Mouse (Mus musculus): ENCODE results near the gene Xrcc5. TPM values are rescaled to one million over a fixed set of nuclear protein-coding genes. Genes with fewer than 3 reads are reported as not detected.

Gene Xrcc5
- polyA plus RNA-seq, 1 experiment from 2014 or later: 39.2 TPM

- Histone ChIP-seq H3K27me3 (replicated peaks) (no peaks in the 10 kb centered on the region), H3K4me3 (replicated peaks) (no peak overlapping the region), H3K27ac (no peak overlapping the region), H3K4me1 (replicated peaks) (no peaks in the 10 kb centered on the region), H3K4me2 (replicated peaks) (no peak overlapping the region), H3K36me3 (0 out of 2 replicates have a peak, but pooled peaks cover 3% of the 10 kb centered on the region), H3K9me3 (no peaks in the 10 kb centered on the region), H3K9ac (no peak overlapping the region)
- 89% methylated on average over 5 of the region's 5 CpGs for WGBS
- no peak for ATAC-seq
Observed at GRCm38 (mm10) chr1:72320759-72321158, 13.5 kb downstream of the Xrcc5 start.

- Histone ChIP-seq H3K4me3 (replicated peaks) (no peak overlapping the region), H3K4me1 (replicated peaks) (no peaks in the 10 kb centered on the region), H3K27ac (no peak overlapping the region), H3K4me2 (replicated peaks) (no peak overlapping the region), H3K9me3 (no peaks in the 10 kb centered on the region), H3K27me3 (replicated peaks) (no peaks in the 10 kb centered on the region), H3K9ac (no peak overlapping the region), H3K36me3 (0 out of 2 replicates have a peak, but pooled peaks cover 3% of the 10 kb centered on the region)
- ATAC-seq: no peak
- 88% methylated on average over 4 of the region's 4 CpGs for WGBS
Observed at GRCm38 (mm10) chr1:72323248-72323647, 16.0 kb downstream of the Xrcc5 start.

DNA sequence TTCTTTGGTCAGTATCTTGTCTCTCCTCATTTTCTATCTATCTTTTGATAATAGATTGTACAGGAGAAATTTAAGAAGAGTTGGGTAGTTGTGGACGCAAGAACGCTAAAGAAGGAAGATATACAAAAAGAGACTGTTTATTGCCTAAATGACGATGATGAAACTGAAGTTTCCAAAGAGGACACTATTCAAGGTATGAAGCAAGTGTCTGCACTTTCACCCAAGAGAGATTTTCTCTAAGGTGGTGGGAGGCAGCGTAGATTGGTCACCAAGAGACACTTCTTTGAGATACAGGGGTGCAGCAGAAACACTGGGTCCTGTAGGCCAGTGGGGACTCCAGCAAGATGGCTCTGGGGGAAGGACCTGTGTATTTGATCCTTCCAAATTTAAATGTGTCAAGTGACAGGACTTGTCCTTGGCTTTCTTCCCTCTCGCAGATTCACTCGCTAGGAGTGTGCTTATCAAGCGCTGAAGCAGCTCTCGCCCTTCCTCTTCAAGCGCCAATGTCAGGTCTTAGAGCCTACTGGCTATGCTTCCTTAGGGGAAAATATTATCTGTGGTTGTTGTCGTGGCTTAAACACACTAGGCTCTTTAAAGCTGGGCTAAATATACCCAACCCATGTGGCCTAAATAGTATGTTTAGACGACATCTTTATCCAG is 19.1 kb downstream of the Xrcc5 start:
- H3K27me3 ChIP-seq (replicated peaks): no peaks in the 10 kb centered on the region
- no peak overlapping the region for H3K4me3 ChIP-seq (replicated peaks)
- no peaks in the 10 kb centered on the region for H3K4me1 ChIP-seq (replicated peaks)
- ATAC-seq: no peak
- 93% methylated on average over 11 of the region's 11 CpGs for WGBS
- H3K27ac ChIP-seq: no peak overlapping the region
- H3K36me3 ChIP-seq: no peaks in the 10 kb centered on the region
- no peak overlapping the region for H3K9ac ChIP-seq
- H3K9me3 ChIP-seq: no peaks in the 10 kb centered on the region
- no peak overlapping the region for H3K4me2 ChIP-seq (replicated peaks)

DNA sequence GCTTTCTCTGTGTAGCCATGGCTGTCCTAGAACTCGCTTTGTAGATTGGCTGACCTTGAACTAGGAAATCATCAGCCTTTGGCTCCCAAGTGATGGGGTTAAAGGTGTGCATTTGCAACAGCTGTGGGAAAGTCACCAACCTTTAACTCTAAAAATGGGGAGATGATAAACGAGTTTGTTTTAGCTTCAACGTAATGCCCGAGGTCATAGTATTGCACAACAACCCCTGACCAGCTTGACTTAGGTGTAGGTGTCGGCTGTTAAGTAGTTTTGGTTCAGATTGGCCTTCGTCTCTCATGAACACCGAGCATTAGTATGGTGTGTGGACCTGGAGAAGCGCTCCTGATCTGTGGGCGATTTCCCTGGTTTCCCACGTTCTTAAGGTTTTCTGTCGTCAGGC is 27.6 kb downstream of the Xrcc5 start:
- H3K4me1 ChIP-seq (replicated peaks): no peaks in the 10 kb centered on the region
- 0 out of 2 replicates have a peak, but pooled peaks cover 7% of the 10 kb centered on the region for H3K36me3 ChIP-seq
- no peak overlapping the region for H3K27ac ChIP-seq
- no peak overlapping the region for H3K9ac ChIP-seq
- no peaks in the 10 kb centered on the region for H3K9me3 ChIP-seq
- 89% methylated on average over 11 of the region's 11 CpGs for WGBS
- no peak for ATAC-seq
- H3K4me3 ChIP-seq (replicated peaks): no peak overlapping the region
- H3K4me2 ChIP-seq (replicated peaks): no peak overlapping the region
- H3K27me3 ChIP-seq (replicated peaks): no peaks in the 10 kb centered on the region

GRCm38 (mm10) chr1:72336780-72337179 is 29.6 kb downstream of the Xrcc5 start:
- ATAC-seq: no peak
- Histone ChIP-seq H3K9ac (no peak overlapping the region), H3K36me3 (0 out of 2 replicates have a peak, but pooled peaks cover 4% of the 10 kb centered on the region)

DNA sequence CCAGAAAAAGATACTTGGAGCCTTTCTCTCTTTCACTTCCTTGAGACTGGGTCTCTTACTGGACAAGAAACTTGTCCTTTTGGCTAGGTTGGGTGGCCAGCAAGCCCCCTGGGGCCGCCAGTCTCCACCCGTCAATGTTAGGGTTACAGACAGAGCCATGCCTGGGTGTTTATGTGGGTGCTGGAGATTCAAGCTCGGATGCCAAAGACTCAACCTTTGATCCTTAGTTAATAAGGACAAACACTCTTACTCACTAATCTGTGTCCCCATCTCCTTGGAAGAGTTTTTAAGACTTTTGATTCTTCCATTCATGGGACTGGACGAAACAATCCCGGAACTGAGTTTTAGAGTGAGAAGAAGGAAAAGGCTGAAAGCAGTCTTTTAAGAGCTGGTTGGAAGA is 31.1 kb downstream of the Xrcc5 start:
- WGBS: 86% methylated on average over 5 of the region's 5 CpGs
- no peaks in the 10 kb centered on the region for H3K27me3 ChIP-seq (replicated peaks)
- H3K4me1 ChIP-seq (replicated peaks): no peaks in the 10 kb centered on the region
- ATAC-seq: no peak
- no peak overlapping the region for H3K4me2 ChIP-seq (replicated peaks)
- no peak overlapping the region for H3K27ac ChIP-seq
- H3K4me3 ChIP-seq (replicated peaks): no peak overlapping the region
- peaks cover 6% of the 10 kb centered on the region; the same call in 1 of the 2 replicates for H3K36me3 ChIP-seq
- no peak overlapping the region for H3K9ac ChIP-seq
- H3K9me3 ChIP-seq: no peaks in the 10 kb centered on the region

More at GRCm38 (mm10) chr1:72336780-72337179, 29.6 kb downstream of the Xrcc5 start:
- Histone ChIP-seq H3K27ac (no peak overlapping the region), H3K9me3 (no peaks in the 10 kb centered on the region), H3K4me1 (replicated peaks) (no peaks in the 10 kb centered on the region), H3K4me2 (replicated peaks) (no peak overlapping the region), H3K4me3 (replicated peaks) (no peak overlapping the region), H3K27me3 (replicated peaks) (no peaks in the 10 kb centered on the region)
- WGBS: 92% methylated on average over 8 of the region's 8 CpGs

- Histone ChIP-seq H3K9ac (no peak overlapping the region), H3K4me2 (replicated peaks) (no peak overlapping the region), H3K4me3 (replicated peaks) (no peak overlapping the region), H3K27ac (no peak overlapping the region), H3K4me1 (replicated peaks) (no peaks in the 10 kb centered on the region), H3K9me3 (no peaks in the 10 kb centered on the region), H3K27me3 (replicated peaks) (no peaks in the 10 kb centered on the region), H3K36me3 (peaks cover 9% of the 10 kb centered on the region; the same call in 1 of the 2 replicates)
- 84% methylated on average over 6 of the region's 6 CpGs for WGBS
- no peak for ATAC-seq
Observed at GRCm38 (mm10) chr1:72347873-72348272, 40.7 kb downstream of the Xrcc5 start.

- H3K36me3 ChIP-seq: no peaks in the 10 kb centered on the region
- H3K4me1 ChIP-seq (replicated peaks): no peaks in the 10 kb centered on the region
- no peak overlapping the region for H3K9ac ChIP-seq
- no peaks in the 10 kb centered on the region for H3K9me3 ChIP-seq
- 91% methylated on average over 2 of the region's 2 CpGs for WGBS
- no peak overlapping the region for H3K27ac ChIP-seq
- H3K4me3 ChIP-seq (replicated peaks): no peak overlapping the region
- no peak for ATAC-seq
- no peak overlapping the region for H3K4me2 ChIP-seq (replicated peaks)
- no peaks in the 10 kb centered on the region for H3K27me3 ChIP-seq (replicated peaks)
Observed at GRCm38 (mm10) chr1:72354856-72355255, 47.6 kb downstream of the Xrcc5 start.

GRCm38 (mm10) chr1:72358216-72358615 is 51.0 kb downstream of the Xrcc5 start:
- H3K4me2 ChIP-seq (replicated peaks): no peak overlapping the region
- no peak overlapping the region for H3K4me3 ChIP-seq (replicated peaks)
- H3K27me3 ChIP-seq (replicated peaks): no peaks in the 10 kb centered on the region
- H3K9ac ChIP-seq: no peak overlapping the region
- no peaks in the 10 kb centered on the region for H3K36me3 ChIP-seq
- H3K27ac ChIP-seq: no peak overlapping the region
- WGBS: 90% methylated on average over 2 of the region's 2 CpGs
- H3K9me3 ChIP-seq: no peaks in the 10 kb centered on the region
- no peaks in the 10 kb centered on the region for H3K4me1 ChIP-seq (replicated peaks)
- ATAC-seq: no peak

- H3K9ac ChIP-seq: no peak overlapping the region
- no peak overlapping the region for H3K4me3 ChIP-seq (replicated peaks)
- H3K9me3 ChIP-seq: no peaks in the 10 kb centered on the region
- H3K4me2 ChIP-seq (replicated peaks): no peak overlapping the region
- no peak for ATAC-seq
- no peaks in the 10 kb centered on the region for H3K27me3 ChIP-seq (replicated peaks)
- 89% methylated on average over 2 of the region's 2 CpGs for WGBS
- no peaks in the 10 kb centered on the region for H3K4me1 ChIP-seq (replicated peaks)
- no peaks in the 10 kb centered on the region for H3K36me3 ChIP-seq
- no peak overlapping the region for H3K27ac ChIP-seq
Observed at GRCm38 (mm10) chr1:72359462-72359861, 52.2 kb downstream of the Xrcc5 start.

DNA sequence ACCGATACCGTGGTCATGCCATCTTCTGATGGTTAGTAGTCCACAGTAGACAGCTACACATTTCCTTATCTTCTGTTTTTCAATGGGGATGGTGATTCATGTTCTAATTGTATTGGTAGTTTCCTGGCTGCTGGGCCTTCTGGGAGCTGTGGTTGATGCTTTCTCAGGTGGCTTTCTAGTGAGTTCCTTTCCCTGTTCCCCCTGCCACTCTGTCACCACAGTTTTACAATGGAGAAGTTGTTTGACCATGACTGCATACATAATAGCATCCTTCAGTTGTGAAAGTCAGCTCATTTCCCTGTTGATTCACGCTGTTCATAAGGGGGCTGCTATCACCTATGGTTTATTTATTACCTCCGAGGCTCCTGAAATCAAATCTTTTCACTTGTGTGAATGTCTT is 53.6 kb downstream of the Xrcc5 start:
- Histone ChIP-seq H3K4me1 (replicated peaks) (no peaks in the 10 kb centered on the region), H3K27me3 (replicated peaks) (no peaks in the 10 kb centered on the region), H3K27ac (no peak overlapping the region), H3K9ac (no peak overlapping the region), H3K4me2 (replicated peaks) (no peak overlapping the region), H3K36me3 (no peaks in the 10 kb centered on the region), H3K9me3 (no peaks in the 10 kb centered on the region), H3K4me3 (replicated peaks) (no peak overlapping the region)
- 90% methylated on average over 4 of the region's 4 CpGs for WGBS
- ATAC-seq: no peak

- Histone ChIP-seq H3K4me2 (replicated peaks) (no peak overlapping the region), H3K4me1 (replicated peaks) (no peaks in the 10 kb centered on the region), H3K9ac (no peak overlapping the region), H3K9me3 (no peaks in the 10 kb centered on the region), H3K27ac (no peak overlapping the region), H3K27me3 (replicated peaks) (no peaks in the 10 kb centered on the region), H3K4me3 (replicated peaks) (no peak overlapping the region), H3K36me3 (no peaks in the 10 kb centered on the region)
- no peak for ATAC-seq
- WGBS: 88% methylated on average over 8 of the region's 8 CpGs
Observed at GRCm38 (mm10) chr1:72364661-72365060, 57.4 kb downstream of the Xrcc5 start.

GRCm38 (mm10) chr1:72372512-72372911 is 65.3 kb downstream of the Xrcc5 start:
- Histone ChIP-seq H3K9ac (no peak overlapping the region), H3K36me3 (peaks cover 6% of the 10 kb centered on the region; the same call in 1 of the 2 replicates), H3K4me1 (replicated peaks) (no peaks in the 10 kb centered on the region), H3K27ac (no peak overlapping the region), H3K9me3 (no peaks in the 10 kb centered on the region), H3K4me3 (replicated peaks) (no peak overlapping the region), H3K4me2 (replicated peaks) (no peak overlapping the region), H3K27me3 (replicated peaks) (no peaks in the 10 kb centered on the region)
- 55% methylated on average over 1 of the region's 1 CpGs for WGBS
- ATAC-seq: no peak
